Mouse (Mus musculus) neural tube, embryonic 14.5 days (tissue): ENCODE results near the gene Gm128. TPM values are rescaled to one million over a fixed set of nuclear protein-coding genes. Genes with fewer than 3 reads are reported as not detected.

Experiments
- ATAC-seq: fragments of 200-750 bp; cut with Nextera tagmentation; 2 replicates; pipeline ENCODE4 v1.8.0; 2017; ENCODE audit warnings: low read depth, mild to moderate bottlenecking, moderate TSS enrichment, moderate library complexity
- H3K27ac ChIP-seq: fragments of 300-500 bp; sonication (generic); 2 replicates; pipeline ENCODE4 v1.5.1; 2014; ENCODE audit warnings: low read depth, mild to moderate bottlenecking, control low read depth, low read length, moderate library complexity, mixed read lengths
- H3K27me3 ChIP-seq: fragments of 300-500 bp; sonication (generic); 2 replicates; pipeline ENCODE4 v1.6.1; 2014; ENCODE audit warnings: low read length; ENCODE audit not compliant: control insufficient read depth, insufficient read depth
- H3K36me3 ChIP-seq: fragments of 300-500 bp; sonication (generic); 2 replicates; pipeline ENCODE4 v1.6.1; 2014; ENCODE audit warnings: low read length, mixed read lengths; ENCODE audit not compliant: control insufficient read depth, insufficient read depth
- H3K4me1 ChIP-seq: fragments of 300-500 bp; sonication (generic); 2 replicates; pipeline ENCODE4 v1.6.1; 2014; ENCODE audit warnings: low read length; ENCODE audit not compliant: control insufficient read depth, insufficient read depth
- H3K4me2 ChIP-seq: fragments of 300-500 bp; sonication (generic); 2 replicates; pipeline ENCODE4 v1.6.1; 2014; ENCODE audit warnings: mild to moderate bottlenecking, low read depth, low read length, control low read depth
- H3K4me3 ChIP-seq: fragments of 300-500 bp; sonication (generic); 2 replicates; pipeline ENCODE4 v1.5.1; 2014; ENCODE audit warnings: low read depth, low read length, control low read depth, mixed read lengths
- H3K9ac ChIP-seq: fragments of 300-500 bp; sonication (generic); replicated peaks from 2 replicates; pipeline ENCODE4 v1.6.1; 2014; ENCODE audit warnings: low read depth, mild to moderate bottlenecking, control low read depth, low read length, mixed read lengths
- H3K9me3 ChIP-seq: fragments of 300-500 bp; sonication (generic); 2 replicates; pipeline ENCODE4 v1.6.1; 2016; ENCODE audit warnings: low read length; ENCODE audit not compliant: control insufficient read depth
- WGBS: fragments of 180-500 bp; shearing (Covaris S2); extraction: QIAGEN DNeasy Blood & Tissue Kit; methylation state at CpG from one replicate; pipeline ENCODE4 v1.1.7; 2014; 5-methylcytosine and 5-hydroxymethylcytosine counted together
- polyA plus RNA-seq: library from polyadenylated mRNA; unstranded; fragments of >200 nt; fragmentation: Nextera tagmentation; extraction: Ambion mirVana; gene quantifications from 2 replicates; pipeline ENCODE4 v1.2.1, GENCODE M21; 2014

Gene Gm128
- polyA plus RNA-seq, 1 experiment from 2014 or later, result 0.23 TPM

DNA sequence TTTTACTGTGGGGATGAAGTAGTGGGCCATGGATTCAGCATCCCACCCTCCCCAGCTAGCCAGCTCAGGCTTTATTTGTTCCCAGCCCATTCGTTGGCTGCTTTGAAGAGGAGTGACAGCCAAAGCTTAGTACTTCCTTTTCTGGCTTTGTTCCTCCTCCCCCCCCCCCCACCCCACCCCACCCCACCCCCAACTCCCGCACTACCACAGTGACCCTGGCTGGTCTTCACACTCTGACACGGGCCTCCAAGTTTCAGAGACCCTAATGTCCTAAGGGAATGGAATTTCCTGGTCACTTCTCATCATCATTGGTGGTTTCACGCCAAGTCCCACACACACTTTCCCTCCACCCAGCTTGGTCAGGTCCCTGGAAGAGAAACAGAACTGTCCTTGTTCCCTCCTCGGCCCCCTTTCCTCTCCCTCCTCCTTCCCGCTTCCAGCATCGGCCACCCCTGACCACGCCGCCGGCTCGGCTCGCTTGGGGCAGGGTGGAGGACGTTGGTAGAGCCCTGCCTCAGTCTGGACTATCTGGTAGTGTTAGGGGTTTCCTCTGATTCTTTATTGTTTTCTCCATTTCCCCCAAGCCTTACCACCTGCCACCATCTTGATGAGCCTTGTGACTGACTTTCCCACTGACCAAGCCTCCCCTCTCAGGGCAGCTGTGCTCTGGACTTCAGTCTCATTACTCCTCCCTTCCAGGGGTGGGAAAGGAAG is 11.5 kb downstream of the Gm128 start:
- peak overlapping the region; percentile 76 for H3K9ac ChIP-seq
- H3K9me3 ChIP-seq, result no peaks in the 10 kb centered on the region
- peak overlapping the region; percentile 92 for H3K27ac ChIP-seq
- H3K4me3 ChIP-seq, result peak overlapping the region; percentile 81
- H3K36me3 ChIP-seq, result peaks cover 29% of the 10 kb centered on the region
- H3K4me1 ChIP-seq, result peaks cover 41% of the 10 kb centered on the region
- ATAC-seq, result no peak
- no peaks in the 10 kb centered on the region for H3K27me3 ChIP-seq
- H3K4me2 ChIP-seq, result peak overlapping the region; percentile 96
- 0% methylated on average over 12 of the region's 13 CpGs for WGBS

DNA sequence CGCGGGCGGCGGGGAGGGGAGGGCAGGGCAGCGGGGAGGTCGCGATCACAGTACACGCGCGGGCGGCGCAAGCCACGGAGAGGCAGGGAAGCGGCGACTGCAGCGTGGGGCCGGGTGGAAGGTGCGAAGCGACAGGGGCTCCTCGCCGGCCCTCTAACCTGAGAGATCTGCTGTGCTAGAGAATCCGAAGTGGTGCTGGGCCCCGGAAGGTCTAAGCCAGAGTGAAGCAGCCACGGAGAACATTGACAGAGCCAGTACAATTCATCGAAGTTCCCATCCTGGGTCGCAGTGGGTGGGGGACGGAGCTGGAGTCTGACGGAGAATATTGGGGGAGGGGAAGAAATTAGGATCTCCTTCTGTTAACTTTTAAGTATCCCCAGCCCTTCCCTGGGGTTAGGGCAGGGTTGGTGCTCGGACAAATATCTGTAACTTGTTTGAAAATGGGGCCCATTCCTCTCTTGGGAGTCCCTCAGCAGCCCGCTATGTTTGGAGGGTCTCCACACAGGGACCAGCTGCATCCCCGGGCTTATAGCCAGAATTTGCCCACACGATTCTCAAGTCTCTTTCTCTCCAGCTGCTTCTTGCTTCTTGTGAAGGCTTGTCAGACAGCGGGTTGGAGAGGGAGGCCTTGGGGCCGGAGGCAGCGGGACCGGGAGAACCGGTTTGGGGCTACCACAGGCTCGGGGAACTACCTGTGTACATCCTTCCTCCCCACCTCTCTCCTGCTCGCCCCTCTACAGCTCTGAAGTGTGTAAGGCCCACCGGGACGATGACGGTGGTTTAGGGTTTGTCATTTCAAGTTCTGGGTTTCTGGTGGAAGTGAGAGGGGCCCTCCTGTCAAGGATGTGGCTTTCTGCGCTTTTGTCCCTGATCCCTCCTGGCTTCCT is 12.3 kb downstream of the Gm128 start:
- H3K4me2 ChIP-seq, result peak overlapping the region; percentile 96
- peak; percentile 23; the same call in 1 of the 2 replicates for ATAC-seq
- under 1% methylated on average over 40 of the region's 43 CpGs for WGBS
- peak overlapping the region; percentile 92 for H3K27ac ChIP-seq
- peak overlapping the region; percentile 76 for H3K9ac ChIP-seq
- peaks cover 48% of the 10 kb centered on the region for H3K4me1 ChIP-seq
- H3K27me3 ChIP-seq, result no peaks in the 10 kb centered on the region
- peak overlapping the region; percentile 81 for H3K4me3 ChIP-seq
- H3K36me3 ChIP-seq, result peaks cover 21% of the 10 kb centered on the region
- no peaks in the 10 kb centered on the region for H3K9me3 ChIP-seq

DNA sequence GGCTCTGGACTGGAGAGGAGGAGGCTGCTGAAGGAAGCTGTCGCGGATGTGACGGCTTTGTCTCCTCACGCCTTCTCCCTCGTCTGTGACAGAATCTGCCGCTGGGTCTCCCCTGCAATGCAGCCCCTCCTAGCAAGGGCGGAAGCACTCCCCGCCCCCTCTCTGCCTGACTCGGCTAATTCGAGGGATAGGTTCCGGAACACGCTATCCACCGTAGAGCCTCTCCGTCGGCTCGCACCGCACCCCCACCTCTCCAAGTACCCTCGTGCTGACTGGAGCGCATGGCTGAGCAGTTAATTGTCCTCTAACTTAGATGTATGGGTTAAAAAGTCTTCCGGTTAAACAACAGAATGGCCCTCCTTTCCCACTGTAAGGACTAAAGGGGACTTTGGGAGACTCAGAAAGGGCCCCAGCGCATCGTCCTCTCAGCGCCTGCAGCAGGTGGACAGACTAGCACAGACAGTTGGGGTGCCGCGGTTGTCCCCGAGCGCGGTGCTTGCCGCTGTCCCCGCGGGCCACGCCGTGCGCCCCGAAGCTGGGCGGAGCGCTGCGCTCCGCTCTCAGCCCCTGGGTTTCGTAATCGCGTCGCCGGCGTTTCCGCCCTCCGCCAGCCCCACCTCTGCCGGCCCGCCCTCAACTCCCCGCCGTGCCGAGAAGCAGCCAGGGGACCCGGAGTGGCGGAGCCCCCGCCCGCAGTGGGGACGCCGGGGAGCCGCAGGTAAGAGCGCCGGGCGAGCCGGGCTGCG is 13.1 kb downstream of the Gm128 start, which contains the start of gene Cdc42se1:
Gene Cdc42se1 (plus strand): TSS at position 585 of the 746 bp plus-strand sequence.
- Histone ChIP-seq H3K4me1 (peaks cover 48% of the 10 kb centered on the region), H3K4me3 (peak within 1 kb of the TSS; percentile 81), H3K9me3 (no peaks in the 10 kb centered on the region), H3K36me3 (peaks cover 12% of the 10 kb centered on the region; the same call in 1 of the 2 replicates), H3K27ac (peak within 1 kb of the TSS; percentile 92), H3K27me3 (no peaks in the 10 kb centered on the region), H3K9ac (peak within 1 kb of the TSS; percentile 76), H3K4me2 (peak within 1 kb of the TSS; percentile 96)
- ATAC-seq, result peak; percentile 92
- WGBS, result under 1% methylated on average over 62 of the region's 64 CpGs

DNA sequence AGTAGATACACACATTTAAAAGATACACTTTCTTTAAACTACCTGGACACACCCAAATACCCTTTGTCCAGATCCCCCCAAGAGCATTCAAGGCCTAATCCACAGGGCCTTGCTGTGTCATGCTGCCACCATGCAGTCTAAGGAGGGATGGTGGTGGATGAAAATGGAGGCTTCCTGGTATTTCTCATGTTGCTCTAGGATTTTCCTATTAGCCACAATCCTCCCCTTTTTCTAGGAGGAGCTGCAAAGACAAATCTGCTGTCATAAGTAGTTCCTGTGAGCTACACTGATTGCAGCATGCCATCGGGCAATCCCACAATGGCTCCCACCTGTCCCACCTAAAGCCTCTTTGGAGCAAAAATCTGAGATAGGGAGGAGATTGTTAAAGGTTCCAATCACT is 14.2 kb downstream of the Gm128 start:
- Histone ChIP-seq H3K9me3 (no peaks in the 10 kb centered on the region), H3K9ac (peak overlapping the region; percentile 76), H3K4me2 (peak overlapping the region; percentile 96), H3K27ac (peak overlapping the region; percentile 92), H3K4me1 (peaks cover 48% of the 10 kb centered on the region), H3K36me3 (peaks cover 6% of the 10 kb centered on the region; the same call in 1 of the 2 replicates), H3K4me3 (peak overlapping the region; percentile 81), H3K27me3 (no peaks in the 10 kb centered on the region)
- WGBS, result 6% methylated on average over 1 of the region's 1 CpGs
- ATAC-seq, result no peak

DNA sequence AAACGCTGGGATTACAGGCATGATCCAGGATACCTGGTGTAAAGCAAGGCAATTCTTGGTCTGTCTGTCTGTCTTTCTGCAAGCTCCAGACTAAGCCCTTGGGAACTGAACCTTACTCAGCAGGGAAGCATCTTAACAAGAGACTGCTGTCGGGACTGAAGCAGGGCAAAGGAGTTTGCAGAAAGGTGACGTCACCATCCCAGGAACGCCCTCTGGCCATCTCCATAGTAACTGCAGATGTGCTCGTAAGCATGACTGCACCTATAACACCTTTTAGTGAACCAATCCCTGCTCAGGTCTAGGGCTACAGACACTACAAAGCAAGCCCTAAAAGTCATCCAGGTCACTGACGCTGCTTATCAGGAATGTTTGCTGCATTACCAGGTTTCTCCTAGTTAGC is 17.1 kb downstream of the Gm128 start:
- Histone ChIP-seq H3K27me3 (no peaks in the 10 kb centered on the region), H3K36me3 (peaks cover 12% of the 10 kb centered on the region; the same call in 1 of the 2 replicates), H3K4me1 (peaks cover 22% of the 10 kb centered on the region), H3K4me3 (no peak overlapping the region), H3K9me3 (no peaks in the 10 kb centered on the region), H3K9ac (no peak overlapping the region), H3K4me2 (peak overlapping the region; percentile 29; the same call in 1 of the 2 replicates), H3K27ac (no peak overlapping the region)
- WGBS, result 30% methylated on average over 6 of the region's 6 CpGs
- no peak for ATAC-seq

DNA sequence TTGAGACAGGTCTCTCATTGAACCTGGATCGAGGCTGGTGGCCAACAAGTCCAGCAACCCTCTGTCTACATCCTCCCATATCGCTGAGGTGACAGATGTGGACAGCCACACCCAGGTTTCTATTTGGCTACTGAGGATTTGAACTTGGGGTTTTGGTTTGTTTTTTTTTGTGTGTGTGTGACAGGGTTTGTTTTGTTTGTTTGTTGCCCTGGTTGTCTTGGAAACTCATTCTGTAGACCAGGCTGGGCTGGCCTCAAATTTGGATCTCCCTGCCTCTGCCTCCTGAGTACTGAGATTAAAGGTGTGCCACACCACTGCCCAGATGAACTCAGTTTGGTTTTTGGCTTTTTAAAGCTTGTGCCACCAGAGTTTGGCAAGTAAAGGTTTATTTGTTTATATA is 18.4 kb downstream of the Gm128 start:
- H3K36me3 ChIP-seq, result peaks cover 14% of the 10 kb centered on the region; the same call in 1 of the 2 replicates
- H3K27me3 ChIP-seq, result no peaks in the 10 kb centered on the region
- H3K9me3 ChIP-seq, result no peaks in the 10 kb centered on the region
- H3K9ac ChIP-seq, result no peak overlapping the region
- H3K4me2 ChIP-seq, result no peak overlapping the region
- peaks cover 22% of the 10 kb centered on the region for H3K4me1 ChIP-seq
- H3K27ac ChIP-seq, result no peak overlapping the region
- 95% methylated on average over 2 of the region's 2 CpGs for WGBS
- no peak overlapping the region for H3K4me3 ChIP-seq
- no peak for ATAC-seq

DNA sequence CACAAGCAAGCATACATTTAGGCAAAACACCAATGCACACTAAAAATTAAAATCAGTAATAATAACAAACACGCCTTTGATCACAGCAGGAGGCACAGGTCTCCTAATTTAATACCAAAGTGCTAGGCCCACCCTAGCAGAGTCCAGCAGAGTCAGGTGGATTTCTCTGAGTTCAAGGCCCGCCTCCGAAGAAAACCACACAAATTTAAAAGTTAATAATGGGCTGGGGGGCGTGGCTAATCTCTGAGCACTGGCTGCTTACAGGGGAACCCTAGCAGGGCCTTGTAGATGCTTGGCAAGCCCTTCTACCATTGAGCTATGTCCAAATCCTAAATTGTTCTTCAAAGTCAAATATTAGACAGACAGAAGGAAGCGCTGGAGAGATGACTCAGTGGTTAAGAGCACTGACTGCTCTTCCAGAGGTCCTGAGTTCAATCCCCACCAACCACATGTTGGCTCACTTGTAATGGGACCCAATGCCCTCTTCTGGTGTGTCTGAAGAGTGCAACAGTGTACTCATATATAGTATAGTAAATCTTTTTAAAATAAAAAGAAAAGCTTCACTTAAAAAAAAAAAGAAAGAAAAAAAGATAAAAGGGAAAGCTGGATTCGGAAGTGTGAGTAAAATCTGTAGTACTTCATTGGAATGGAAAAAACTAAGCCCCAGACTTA is 22.8 kb downstream of the Gm128 start:
- H3K4me2 ChIP-seq, result peak overlapping the region; percentile 41
- H3K9me3 ChIP-seq, result no peaks in the 10 kb centered on the region
- H3K27ac ChIP-seq, result peak overlapping the region; percentile 82; the same call in 1 of the 2 replicates
- H3K4me3 ChIP-seq, result no peak overlapping the region
- no peaks in the 10 kb centered on the region for H3K4me1 ChIP-seq
- H3K9ac ChIP-seq, result no peak overlapping the region
- ATAC-seq, result no peak
- H3K27me3 ChIP-seq, result no peaks in the 10 kb centered on the region
- 73% methylated on average over 6 of the region's 6 CpGs for WGBS
- H3K36me3 ChIP-seq, result peaks cover 11% of the 10 kb centered on the region; the same call in 1 of the 2 replicates
